Mouse (Mus musculus) midbrain, embryonic 12.5 days (tissue): ENCODE data around the gene Hpse2. TPM values are rescaled to one million over a fixed set of nuclear protein-coding genes. Genes with fewer than 3 reads are reported as not detected.

Source experiments
- ATAC-seq: fragments of 200-750 bp; cut with Nextera tagmentation; 2 replicates; pipeline ENCODE4 v1.8.0; 2017; ENCODE audit warnings: low read depth, moderate TSS enrichment, moderate library complexity; ENCODE audit not compliant: low FRiP score
- H3K27ac ChIP-seq: fragments of 300-500 bp; sonication (generic); replicated peaks from 2 replicates; pipeline ENCODE4 v1.5.1; 2016; ENCODE audit warnings: mild to moderate bottlenecking
- H3K27me3 ChIP-seq: fragments of 300-500 bp; sonication (generic); 2 replicates; pipeline ENCODE4 v1.6.1; 2016; ENCODE audit warnings: mild to moderate bottlenecking
- H3K36me3 ChIP-seq: fragments of 300-500 bp; sonication (generic); 2 replicates; pipeline ENCODE4 v1.6.1; 2016
- H3K4me1 ChIP-seq: fragments of 300-500 bp; sonication (generic); 2 replicates; pipeline ENCODE4 v1.6.1; 2016
- H3K4me2 ChIP-seq: fragments of 300-500 bp; sonication (generic); replicated peaks from 2 replicates; pipeline ENCODE4 v1.6.1; 2016; ENCODE audit warnings: mild to moderate bottlenecking, moderate library complexity
- H3K4me3 ChIP-seq: fragments of 300-500 bp; sonication (generic); 2 replicates; pipeline ENCODE4 v1.5.1; 2016; ENCODE audit warnings: mild to moderate bottlenecking
- H3K9ac ChIP-seq: fragments of 300-500 bp; sonication (generic); replicated peaks from 2 replicates; pipeline ENCODE4 v1.6.1; 2016; ENCODE audit warnings: mild to moderate bottlenecking, moderate library complexity
- H3K9me3 ChIP-seq: fragments of 300-500 bp; sonication (generic); 2 replicates; pipeline ENCODE4 v1.6.1; 2016; ENCODE audit warnings: mild to moderate bottlenecking
- WGBS: fragments of 180-500 bp; shearing (Covaris S2); methylation state at CpG from one replicate; pipeline ENCODE4 v1.1.7; 2016; 5-methylcytosine and 5-hydroxymethylcytosine counted together
- polyA plus RNA-seq: library from polyadenylated mRNA; unstranded; fragments of >200 nt; fragmentation: Nextera tagmentation; extraction: Ambion mirVana; gene quantifications from 2 replicates; pipeline ENCODE4 v1.2.1, GENCODE M21; 2016

Gene Hpse2
- polyA plus RNA-seq, 1 experiment from 2014 or later = 0.50 TPM

GRCm38 (mm10) chr19:42753141-42753917 is 634.8 kb downstream of the Hpse2 start:
- peaks cover 29% of the 10 kb centered on the region for H3K4me1 ChIP-seq
- H3K4me2 ChIP-seq = peak overlapping the region; percentile 55
- no peak; the same call in none of the 2 replicates for ATAC-seq
- 0 out of 2 replicates have a peak, but pooled peaks cover 3% of the 10 kb centered on the region for H3K36me3 ChIP-seq
- 45% methylated on average over 10 of the region's 11 CpGs for WGBS
- no peaks in the 10 kb centered on the region; the same call in 1 of the 2 replicates for H3K27me3 ChIP-seq
- no peak overlapping the region for H3K9ac ChIP-seq
- H3K9me3 ChIP-seq = no peaks in the 10 kb centered on the region
- H3K4me3 ChIP-seq = no peak overlapping the region
- H3K27ac ChIP-seq = peak overlapping the region; percentile 69; the same call in 1 of the 2 replicates

GRCm38 (mm10) chr19:42752363-42752931 is 635.7 kb downstream of the Hpse2 start, which contains the start of gene Pyroxd2:
Pyroxd2 (minus strand) TSS chr19:42752775.
- peak within 1 kb of the TSS; percentile 55 for H3K4me2 ChIP-seq
- H3K9me3 ChIP-seq = no peaks in the 10 kb centered on the region
- H3K27me3 ChIP-seq = no peaks in the 10 kb centered on the region; the same call in 1 of the 2 replicates
- H3K36me3 ChIP-seq = 0 out of 2 replicates have a peak, but pooled peaks cover 3% of the 10 kb centered on the region
- H3K4me1 ChIP-seq = peaks cover 29% of the 10 kb centered on the region
- peak; percentile 87 for ATAC-seq
- peak within 1 kb of the TSS; percentile 33 for H3K4me3 ChIP-seq
- H3K27ac ChIP-seq = peak within 1 kb of the TSS; percentile 69
- WGBS = 9% methylated on average over 22 of the region's 22 CpGs
- peak within 1 kb of the TSS; percentile 50 for H3K9ac ChIP-seq

GRCm38 (mm10) chr19:42750196-42750595 is 638.0 kb downstream of the Hpse2 start:
- Histone ChIP-seq H3K9me3 (no peaks in the 10 kb centered on the region), H3K9ac (no peak overlapping the region), H3K27me3 (no peaks in the 10 kb centered on the region; the same call in 1 of the 2 replicates), H3K4me3 (no peak overlapping the region), H3K36me3 (no peaks in the 10 kb centered on the region), H3K4me1 (peaks cover 29% of the 10 kb centered on the region), H3K27ac (no peak overlapping the region), H3K4me2 (no peak overlapping the region)
- ATAC-seq = no peak
- WGBS = 81% methylated on average over 11 of the region's 11 CpGs

GRCm38 (mm10) chr19:42746702-42747101 is 641.5 kb downstream of the Hpse2 start:
- H3K4me1 ChIP-seq = peaks cover 16% of the 10 kb centered on the region

GRCm38 (mm10) chr19:42745869-42746224 is 642.3 kb downstream of the Hpse2 start:
- peaks cover 10% of the 10 kb centered on the region for H3K4me1 ChIP-seq
- no peak overlapping the region for H3K27ac ChIP-seq
- no peak overlapping the region for H3K9ac ChIP-seq
- H3K36me3 ChIP-seq = no peaks in the 10 kb centered on the region
- ATAC-seq = no peak
- no peaks in the 10 kb centered on the region for H3K9me3 ChIP-seq
- no peak overlapping the region for H3K4me3 ChIP-seq
- whole genome bisulfite sequencing = 88% methylated on average over 4 of the region's 4 CpGs
- H3K4me2 ChIP-seq = no peak overlapping the region
- H3K27me3 ChIP-seq = peaks cover 5% of the 10 kb centered on the region; the same call in 1 of the 2 replicates

More at GRCm38 (mm10) chr19:42746702-42747101, 641.5 kb downstream of the Hpse2 start:
- H3K4me2 ChIP-seq = no peak overlapping the region
- no peak overlapping the region for H3K27ac ChIP-seq
- peaks cover 5% of the 10 kb centered on the region; the same call in 1 of the 2 replicates for H3K27me3 ChIP-seq
- H3K36me3 ChIP-seq = no peaks in the 10 kb centered on the region
- no peak overlapping the region for H3K9ac ChIP-seq
- WGBS = 91% methylated on average over 8 of the region's 8 CpGs
- ATAC-seq = no peak
- H3K9me3 ChIP-seq = no peaks in the 10 kb centered on the region
- no peak overlapping the region for H3K4me3 ChIP-seq

GRCm38 (mm10) chr19:42745084-42745868 is 642.9 kb downstream of the Hpse2 start:
- Histone ChIP-seq H3K27ac (no peak overlapping the region), H3K4me1 (peaks cover 7% of the 10 kb centered on the region; the same call in 1 of the 2 replicates), H3K9me3 (no peaks in the 10 kb centered on the region), H3K9ac (no peak overlapping the region), H3K4me2 (no peak overlapping the region), H3K36me3 (no peaks in the 10 kb centered on the region), H3K27me3 (peaks cover 8% of the 10 kb centered on the region; the same call in 1 of the 2 replicates), H3K4me3 (no peak overlapping the region)
- 80% methylated on average over 9 of the region's 9 CpGs for WGBS
- ATAC-seq = no peak

- 30% methylated on average over 4 of the region's 4 CpGs for WGBS
- H3K27me3 ChIP-seq = peaks cover 10% of the 10 kb centered on the region; the same call in 1 of the 2 replicates
- no peak overlapping the region for H3K4me3 ChIP-seq
- H3K4me1 ChIP-seq = peaks cover 7% of the 10 kb centered on the region; the same call in 1 of the 2 replicates
- no peak for ATAC-seq
- H3K27ac ChIP-seq = no peak overlapping the region
- no peaks in the 10 kb centered on the region for H3K9me3 ChIP-seq
- H3K9ac ChIP-seq = no peak overlapping the region
- H3K36me3 ChIP-seq = no peaks in the 10 kb centered on the region
- no peak overlapping the region for H3K4me2 ChIP-seq
Observed at GRCm38 (mm10) chr19:42744162-42744586, 644.0 kb downstream of the Hpse2 start.

- ATAC-seq = no peak
- WGBS = 70% methylated on average over 16 of the region's 16 CpGs
- Histone ChIP-seq H3K36me3 (no peaks in the 10 kb centered on the region), H3K9ac (no peak overlapping the region), H3K4me1 (peaks cover 7% of the 10 kb centered on the region; the same call in 1 of the 2 replicates), H3K9me3 (no peaks in the 10 kb centered on the region), H3K4me2 (no peak overlapping the region), H3K27ac (no peak overlapping the region), H3K4me3 (no peak overlapping the region), H3K27me3 (peaks cover 10% of the 10 kb centered on the region; the same call in 1 of the 2 replicates)
Observed at GRCm38 (mm10) chr19:42743261-42743660, 644.9 kb downstream of the Hpse2 start.

- Histone ChIP-seq H3K4me3 (no peak overlapping the region), H3K4me2 (no peak overlapping the region), H3K27ac (no peak overlapping the region), H3K4me1 (peaks cover 9% of the 10 kb centered on the region), H3K27me3 (peaks cover 10% of the 10 kb centered on the region; the same call in 1 of the 2 replicates), H3K36me3 (no peaks in the 10 kb centered on the region), H3K9me3 (no peaks in the 10 kb centered on the region), H3K9ac (no peak overlapping the region)
- ATAC-seq = no peak
- WGBS = 83% methylated on average over 14 of the region's 14 CpGs
Observed at GRCm38 (mm10) chr19:42741884-42742283, 646.3 kb downstream of the Hpse2 start.

- H3K27me3 ChIP-seq = peaks cover 19% of the 10 kb centered on the region
- ATAC-seq = no peak
- no peaks in the 10 kb centered on the region for H3K9me3 ChIP-seq
- peaks cover 9% of the 10 kb centered on the region for H3K4me1 ChIP-seq
- H3K4me3 ChIP-seq = no peak overlapping the region
- H3K4me2 ChIP-seq = no peak overlapping the region
- no peak overlapping the region for H3K9ac ChIP-seq
- 77% methylated on average over 8 of the region's 8 CpGs for WGBS
- no peaks in the 10 kb centered on the region for H3K36me3 ChIP-seq
- H3K27ac ChIP-seq = no peak overlapping the region
Observed at GRCm38 (mm10) chr19:42740163-42740899, 647.8 kb downstream of the Hpse2 start.

- no peak for ATAC-seq
- H3K4me2 ChIP-seq = no peak overlapping the region
- H3K9ac ChIP-seq = no peak overlapping the region
- peaks cover 19% of the 10 kb centered on the region for H3K27me3 ChIP-seq
- no peaks in the 10 kb centered on the region for H3K9me3 ChIP-seq
- H3K27ac ChIP-seq = no peak overlapping the region
- no peak overlapping the region for H3K4me3 ChIP-seq
- 92% methylated on average over 6 of the region's 6 CpGs for WGBS
- peaks cover 9% of the 10 kb centered on the region for H3K4me1 ChIP-seq
- H3K36me3 ChIP-seq = no peaks in the 10 kb centered on the region
Observed at GRCm38 (mm10) chr19:42739734-42740133, 648.4 kb downstream of the Hpse2 start.
